Mouse (Mus musculus): ENCODE measurements at regions not wholly inside any gene's neighbourhood (a gene's known extent, or its start where the extent isn't known, plus 50 kb on each side); places are given as distances from the start of the nearest gene placed in this dataset.

GRCm38 (mm10) chr14:57187814-57188213 is 54.4 kb upstream of the Gjb6 start:
- dilution Hi-C loops (cut with MboI; ENCODE audit: extremely low pct_ligation_motif_present, extremely low pct_unique_long_range_greater_than_20kb, low sequenced_read_pairs), result no loop called here
- H3K9me3 ChIP-seq (replicated peaks; ENCODE audit: low read length), result no peaks in the 10 kb centered on the region
- no peak overlapping the region for H3K9ac ChIP-seq (ENCODE audit: insufficient read depth, low read depth)
- in situ Hi-C loops (cut with MboI; ENCODE audit: low pct_ligation_motif_present, low pct_unique_long_range_greater_than_20kb, low sequenced_read_pairs), result no loop called here
- no peak overlapping the region for H3K4me3 ChIP-seq (replicated peaks in 1 of 3; ENCODE audit: low read depth in 2 of 3, low read length in 2 of 3, poor library complexity in 1 of 3)
- H3K27me3 ChIP-seq (replicated peaks), result no peaks in the 10 kb centered on the region
- H3K79me2 ChIP-seq (replicated peaks; ENCODE audit: control insufficient read depth, extremely low read depth, insufficient read depth, poor library complexity, severe bottlenecking), result no peaks in the 10 kb centered on the region
- no peaks in the 10 kb centered on the region for H3K4me1 ChIP-seq (ENCODE audit: control insufficient read depth in 1 of 2, insufficient read depth in 2 of 2)
- H3K27ac ChIP-seq (ENCODE audit: insufficient read depth, low read depth), result no peak overlapping the region
- H3K36me3 ChIP-seq (replicated peaks in 1 of 2; ENCODE audit: control insufficient read depth in 1 of 2, insufficient read depth in 1 of 2, low read length in 1 of 2), result no peaks in the 10 kb centered on the region
- no peak for TF ChIP-seq BHLHE40 (IDR thresholded peaks at IDR 0.05; ENCODE audit: low read depth, low read length)
- no peak for TF ChIP-seq IRF4 (IDR thresholded peaks at IDR 0.05; ENCODE audit: low read depth, low read length)
- TF ChIP-seq MYC (IDR thresholded peaks at IDR 0.05; ENCODE audit: low read depth, low read length), result no peak
- H3K4me2 ChIP-seq (ENCODE audit: insufficient read depth, low read depth, poor library complexity, severe bottlenecking), result no peak overlapping the region
- no peak for DNase-seq (ENCODE audit: extremely low read depth)
